Mouse (Mus musculus) heart, postnatal 10 days (tissue): ENCODE data around the gene Ngp. TPM values are rescaled to one million over a fixed set of nuclear protein-coding genes. Genes with fewer than 3 reads are reported as not detected.

Source experiments
- DNase-seq, 2 experiments: peaks; one replicate each; pipeline ENCODE4 v3.0.0; 2021
- intact Hi-C: fragments of 180-260 bp; cut with DNase I; formaldehyde crosslinking; loops from one replicate; pipeline ENCODE4 v1.15.1; 2025
- total RNA-seq, 2 experiments: library from RNA; stranded (reverse); gene quantifications; 2 replicates each; pipeline ENCODE4 v1.2.3; 2021

Ngp gene
- total RNA-seq, 2 experiments from 2014 or later = 0.92 to 1.8 TPM

DNA sequence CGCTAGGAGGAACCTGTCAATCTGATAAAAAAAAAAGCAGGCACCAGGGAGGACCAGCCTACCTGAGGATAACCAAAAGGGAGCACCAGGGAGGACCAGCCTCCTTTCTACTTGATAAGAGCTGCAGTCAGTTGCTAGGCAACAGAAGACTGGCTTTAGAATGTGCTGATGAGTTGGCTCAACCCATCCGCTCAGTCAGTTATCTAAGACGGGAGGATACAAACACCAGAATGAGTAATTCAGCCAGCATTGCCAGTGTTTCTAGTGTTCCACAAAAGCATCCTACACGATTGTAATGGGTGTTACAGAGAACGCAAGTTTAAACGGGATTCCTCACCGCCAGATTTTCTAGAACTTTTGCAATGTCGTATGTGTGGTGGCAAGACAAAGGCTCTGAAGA, 11.7 kb downstream of the Ngp start:
- no peak for DNase-seq
- intact Hi-C loops = no loop called here

DNA sequence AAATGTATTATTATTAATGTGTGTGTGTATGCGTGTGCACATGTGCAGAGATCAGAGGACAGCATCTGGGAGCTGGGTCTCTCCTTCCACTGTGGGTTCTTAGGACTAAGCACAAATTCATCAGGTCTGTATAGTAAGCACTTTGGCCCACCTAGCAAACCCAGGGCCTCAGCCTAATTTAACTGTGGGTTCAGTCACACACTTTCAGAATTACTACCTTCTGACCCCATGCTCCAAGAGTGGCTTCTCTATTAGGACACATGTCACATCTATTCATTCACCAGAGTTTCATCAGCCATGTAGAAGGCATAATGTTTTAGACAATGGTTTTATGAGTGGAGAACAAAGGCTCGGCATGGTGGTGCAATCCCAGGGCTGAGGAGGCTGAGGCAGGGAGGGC, 13.5 kb downstream of the Ngp start:
- intact Hi-C loops = no loop called here

DNA sequence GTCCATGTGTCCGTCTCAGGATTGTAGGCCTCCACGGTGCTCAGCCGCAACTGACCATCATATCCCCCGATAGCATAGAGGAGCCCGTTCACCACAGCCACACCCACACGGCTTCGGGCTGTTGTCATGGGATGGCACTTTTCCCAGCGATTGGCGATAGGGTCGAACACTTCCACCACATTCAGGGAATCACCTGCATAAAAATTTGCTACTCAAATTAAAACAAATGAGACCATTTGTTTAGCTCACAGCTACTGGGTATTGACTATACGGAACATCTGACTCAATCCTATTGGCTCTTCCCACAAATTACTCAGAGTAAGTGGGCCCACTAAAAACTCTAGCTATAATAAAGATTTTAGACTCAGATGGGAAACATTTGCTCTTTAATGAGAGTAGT, 16.5 kb downstream of the Ngp start:
- intact Hi-C loops = no loop called here
- no peak for DNase-seq

More for the DNA sequence above, 13.5 kb downstream of the Ngp start:
- DNase-seq = no peak

DNA sequence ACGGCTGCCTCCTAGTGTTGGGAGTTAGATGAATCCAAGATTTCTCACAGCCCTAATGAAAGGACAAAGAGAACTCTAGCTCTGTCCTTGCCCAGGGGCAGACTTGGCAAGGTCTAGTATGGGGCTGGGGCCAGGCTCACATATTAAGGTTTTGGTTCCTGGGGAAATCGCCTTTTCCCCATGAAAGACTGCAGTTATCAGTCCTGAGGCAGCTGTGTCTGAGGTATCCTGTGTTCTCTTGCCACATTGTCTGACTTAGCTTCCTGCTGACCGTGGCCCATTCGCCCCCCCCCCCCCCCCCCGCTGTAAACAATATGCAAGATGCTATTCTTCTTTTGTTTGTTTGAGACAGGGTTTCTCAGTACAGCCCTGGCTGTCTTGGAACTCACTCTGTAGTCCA, 20.5 kb downstream of the Ngp start:
- intact Hi-C loops = no loop called here
- DNase-seq = no peak

DNA sequence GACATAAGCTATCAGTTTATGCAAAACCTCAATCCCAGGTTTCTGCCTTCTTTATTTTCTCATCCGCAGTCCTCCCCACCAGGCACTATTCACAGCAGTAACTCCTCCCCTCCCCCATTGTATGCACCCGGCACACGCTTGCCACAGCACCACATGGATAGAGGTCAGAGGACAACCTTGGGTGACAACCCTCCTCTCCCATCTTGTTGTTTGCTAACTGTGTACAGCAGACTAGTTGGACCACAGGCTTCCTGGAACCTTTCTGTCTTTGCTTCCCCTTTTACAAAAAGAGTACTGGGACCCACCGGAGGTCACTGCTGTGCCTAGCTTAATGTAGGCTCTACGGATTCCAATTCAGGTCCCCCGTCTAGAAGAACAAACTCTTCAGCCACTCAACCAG, 21.0 kb downstream of the Ngp start:
- no peak for DNase-seq
- intact Hi-C loops = no loop called here

DNA sequence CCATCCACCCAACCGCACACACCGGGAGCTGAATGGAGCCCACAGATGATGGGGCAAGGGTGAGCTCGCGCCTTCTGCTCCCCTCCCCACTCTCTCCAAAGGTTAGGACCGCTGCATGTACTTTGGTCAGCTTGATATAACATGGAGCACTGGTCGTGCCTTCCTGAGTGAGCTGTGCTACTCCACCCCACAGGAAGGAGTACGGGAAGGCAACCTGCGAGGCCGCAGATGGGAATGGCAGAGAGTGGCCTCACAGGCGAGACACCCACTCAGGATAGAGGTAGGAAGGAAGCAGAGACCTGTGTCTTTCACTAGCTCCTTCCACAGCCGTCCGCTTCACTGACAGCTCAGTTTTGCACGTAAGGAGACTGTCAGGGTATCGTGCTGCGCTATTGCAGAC, 28.8 kb downstream of the Ngp start:
- no peak for DNase-seq
- intact Hi-C loops = loop anchor here (2.0 to 5.0 kb wide), 2 partner anchors 84 to 260 kb away; partner anchors contain the start of gene Setd2

DNA sequence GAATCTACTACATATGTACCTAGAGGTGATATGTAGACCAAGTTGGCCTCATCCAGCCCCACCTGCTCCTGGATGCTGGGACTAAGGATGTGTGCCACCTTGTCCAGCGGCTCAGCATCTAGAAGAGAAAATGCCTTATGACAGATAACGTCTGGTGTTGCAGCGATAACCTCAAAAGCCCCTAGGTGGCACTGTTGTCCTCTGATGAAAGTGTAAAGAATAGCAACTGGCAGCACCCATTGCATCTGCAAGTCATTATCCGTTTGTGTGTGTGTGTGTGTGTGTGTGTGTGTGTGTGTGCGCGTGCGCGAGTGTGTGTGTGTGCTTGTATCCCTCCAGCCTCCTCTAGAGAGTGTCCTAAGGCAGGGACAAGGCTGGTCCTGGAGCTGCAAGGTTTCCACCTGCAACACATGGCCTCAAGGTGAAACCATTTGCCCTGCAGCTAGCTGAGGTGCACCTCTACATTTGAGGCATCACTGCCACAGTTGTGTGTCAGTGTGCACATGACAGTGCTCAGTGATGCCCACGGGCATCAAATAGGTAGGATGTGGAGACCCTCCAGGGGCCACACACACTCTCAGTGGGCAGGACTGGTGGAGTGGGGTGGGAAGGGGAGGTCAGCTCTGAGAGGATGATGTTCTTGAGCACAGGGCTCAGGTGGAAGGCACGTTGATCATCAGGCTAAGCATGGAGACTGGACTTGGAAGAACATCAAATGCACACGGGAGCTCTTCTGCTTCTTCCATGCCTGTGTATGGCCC, 29.5 kb downstream of the Ngp start:
- peak; percentile 83 to 90 for DNase-seq
- intact Hi-C loops = loop anchor here (1.0 to 5.0 kb wide), 3 partner anchors 83 to 260 kb away; partner anchors contain the start of gene Setd2

DNA sequence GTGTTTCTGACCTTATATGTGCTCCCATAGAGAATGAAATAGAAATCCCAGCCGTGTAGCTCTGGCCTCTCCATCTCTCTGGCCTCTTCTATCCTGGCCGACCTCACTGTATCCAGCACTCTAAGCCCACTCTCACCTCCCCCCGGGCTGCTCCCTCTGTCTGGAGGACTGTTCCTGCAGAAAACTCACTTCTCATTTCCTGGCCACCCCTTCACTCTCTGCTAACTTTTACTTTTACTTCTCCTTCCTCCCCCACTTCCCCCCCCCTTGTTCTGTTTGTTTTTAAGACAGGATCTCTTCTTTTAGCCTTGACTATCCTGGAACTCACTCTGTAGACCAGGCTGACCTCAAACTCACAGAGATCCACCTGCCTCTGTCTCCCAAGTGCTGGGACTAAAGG, 33.0 kb downstream of the Ngp start:
- DNase-seq = no peak
- intact Hi-C loops = no loop called here

DNA sequence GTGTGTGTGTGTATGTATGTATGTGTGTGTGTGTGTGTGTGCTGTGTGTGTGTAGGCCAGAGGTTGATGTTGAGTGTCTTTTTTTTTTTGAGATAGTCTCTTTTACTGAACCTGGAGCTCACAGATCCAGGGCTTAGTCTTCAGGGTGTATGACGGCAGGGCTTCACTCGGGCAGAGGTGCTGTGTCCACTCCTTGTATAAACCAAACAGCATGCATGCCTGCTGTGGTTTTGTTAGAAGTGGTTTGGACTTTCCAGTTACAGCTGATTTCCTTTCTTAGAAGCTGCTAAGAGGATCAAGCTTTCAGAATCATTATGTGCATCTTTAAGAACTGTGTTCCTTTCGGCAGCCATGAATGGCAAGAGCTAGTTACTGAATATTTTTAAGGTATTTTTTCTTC, 38.4 kb downstream of the Ngp start:
- intact Hi-C loops = no loop called here
- no peak for DNase-seq

DNA sequence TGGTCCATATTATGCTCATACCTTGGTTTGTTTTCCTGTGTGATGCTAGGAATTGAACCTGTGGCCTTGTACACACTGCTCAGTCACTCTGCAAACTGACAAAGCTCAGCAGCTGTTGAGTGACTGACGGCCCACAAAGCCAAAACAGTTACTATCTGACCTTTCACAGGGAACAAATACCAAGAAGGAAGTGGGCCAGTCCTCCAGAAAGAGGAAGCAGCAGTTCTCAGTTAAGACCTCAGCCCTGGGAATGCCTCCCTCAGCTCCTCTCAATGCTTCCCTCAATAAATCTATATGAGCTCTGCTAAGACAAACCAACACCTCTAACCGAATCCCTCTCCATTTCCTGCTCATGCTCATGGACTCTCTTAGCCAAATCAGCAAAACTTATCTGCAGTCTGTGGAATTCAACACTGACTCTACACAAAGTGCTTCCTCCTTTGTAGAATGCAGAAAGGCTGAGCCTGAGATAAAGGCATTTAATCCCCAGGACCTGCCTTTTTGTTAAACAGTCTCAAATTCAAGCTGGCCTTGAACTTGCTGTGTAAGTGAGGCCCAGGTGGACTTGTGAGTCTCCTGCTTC, 39.7 kb downstream of the Ngp start:
- intact Hi-C loops = no loop called here
- DNase-seq = peak; percentile 15 to 25

DNA sequence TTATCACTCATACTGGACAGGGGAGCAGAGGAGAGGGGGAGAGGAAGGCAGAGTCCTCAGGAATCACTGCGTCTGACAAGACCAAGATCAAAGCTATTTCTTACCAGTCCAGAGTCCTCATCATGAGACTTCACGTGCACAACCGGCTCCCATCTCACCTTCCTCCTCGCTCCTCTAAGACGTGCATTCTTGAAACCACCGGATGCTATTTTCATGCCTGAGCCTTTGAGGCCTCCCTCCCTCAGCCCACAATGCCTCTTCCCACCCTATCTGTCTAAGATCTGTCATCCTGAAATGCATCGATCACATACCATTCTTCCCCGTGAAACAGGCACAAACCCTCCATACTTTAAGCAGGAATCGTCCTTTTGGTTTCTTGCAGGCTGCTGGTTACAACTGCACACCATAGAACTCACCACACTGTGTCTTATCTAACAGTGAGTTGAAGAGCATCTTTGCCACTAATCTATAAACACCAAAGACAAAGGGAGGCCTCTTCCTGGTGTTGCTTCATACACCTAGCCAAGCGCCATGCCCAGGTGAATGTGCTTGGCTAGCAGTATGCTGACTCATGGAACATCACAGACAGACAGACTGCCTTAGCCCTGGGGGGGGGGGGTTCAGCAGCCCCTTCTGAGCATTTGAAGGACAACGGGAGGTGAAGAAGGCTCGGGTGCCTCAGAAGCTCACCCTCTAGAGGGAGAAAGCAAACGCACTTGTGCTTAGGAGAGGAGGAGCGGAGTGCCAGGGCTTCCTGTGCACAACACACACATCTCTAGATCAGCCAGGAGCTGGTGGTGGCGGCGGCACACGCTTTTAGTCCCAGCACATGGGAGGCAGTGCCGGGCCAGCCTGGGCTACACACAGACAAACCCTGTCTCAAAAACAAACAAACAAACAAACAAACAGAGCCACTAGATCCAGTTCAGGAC, 41.6 kb downstream of the Ngp start:
- intact Hi-C loops = no loop called here
- DNase-seq = no peak

DNA sequence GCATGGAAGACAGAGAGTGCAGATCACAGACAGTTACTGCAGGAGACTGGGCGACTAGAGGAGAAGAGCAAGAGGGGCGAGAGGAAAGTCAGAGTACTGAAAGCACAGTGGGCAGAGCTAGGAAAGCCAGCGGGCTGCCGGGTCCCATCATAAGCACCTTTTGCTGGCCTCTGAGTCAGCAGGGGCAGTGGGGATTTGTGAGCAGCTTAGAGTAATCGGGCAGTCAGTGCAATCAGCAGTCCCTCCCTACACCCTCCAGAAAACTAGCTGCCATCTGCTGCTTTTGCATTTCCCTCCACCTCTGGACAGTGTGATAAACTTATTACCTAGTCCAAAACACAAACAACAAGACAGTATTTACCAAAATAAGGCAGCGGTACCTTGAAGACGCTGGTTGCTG, 42.8 kb downstream of the Ngp start:
- no peak for DNase-seq
- intact Hi-C loops = no loop called here

DNA sequence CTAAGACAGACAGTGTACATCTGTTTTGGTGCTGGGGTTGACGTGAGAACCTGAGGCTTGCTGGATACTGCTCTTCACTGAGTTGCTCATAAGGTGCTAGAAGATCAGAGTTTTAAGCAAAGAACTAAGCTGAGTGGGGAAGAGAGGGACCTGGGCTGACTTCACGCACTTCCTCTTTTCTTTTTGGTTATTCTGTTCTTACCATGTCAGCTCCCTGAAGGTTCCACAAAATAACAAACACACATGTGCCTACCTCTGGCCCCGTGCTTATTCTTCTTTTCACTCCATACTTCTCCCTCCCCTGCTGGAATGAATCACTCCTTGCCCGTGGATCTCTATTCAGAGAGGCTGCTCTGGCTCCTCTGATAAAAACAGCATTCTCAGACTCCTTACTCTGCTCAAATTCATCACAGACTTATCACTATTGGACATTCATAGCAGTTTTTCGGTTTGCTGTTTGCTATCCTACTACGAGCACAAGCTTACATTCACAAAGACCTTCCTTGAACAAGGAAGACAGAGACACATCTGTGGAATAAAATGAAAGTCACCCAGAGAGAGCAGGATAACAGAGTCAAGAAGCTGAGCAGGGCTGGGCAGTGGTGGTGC, 44.5 kb downstream of the Ngp start:
- intact Hi-C loops = no loop called here

DNA sequence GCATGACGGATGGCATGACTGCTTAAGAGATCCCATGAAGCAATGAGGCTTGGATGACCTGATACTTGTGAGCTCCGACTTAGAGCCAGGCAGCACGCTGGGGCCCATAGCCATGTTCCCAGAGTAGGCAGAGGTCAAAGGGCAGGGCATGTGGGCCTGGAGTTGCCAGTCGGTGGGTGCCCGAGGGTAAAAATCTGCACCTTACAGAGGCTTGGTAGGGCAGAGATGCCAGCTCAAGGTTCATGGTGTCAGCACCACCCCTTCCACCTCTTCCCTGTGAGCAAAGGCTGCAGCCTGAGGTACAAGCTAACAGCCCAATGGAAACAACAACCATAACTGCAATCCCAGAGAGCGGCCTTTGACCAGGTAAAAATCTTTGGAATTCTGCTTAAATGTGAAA, 45.8 kb downstream of the Ngp start:
- DNase-seq = no peak
- intact Hi-C loops = loop anchor here (5.0 kb wide), 1 partner anchor 53 kb away; no protein-coding TSS in a partner anchor

More for the DNA sequence above, 44.5 kb downstream of the Ngp start:
- DNase-seq = no peak

DNA sequence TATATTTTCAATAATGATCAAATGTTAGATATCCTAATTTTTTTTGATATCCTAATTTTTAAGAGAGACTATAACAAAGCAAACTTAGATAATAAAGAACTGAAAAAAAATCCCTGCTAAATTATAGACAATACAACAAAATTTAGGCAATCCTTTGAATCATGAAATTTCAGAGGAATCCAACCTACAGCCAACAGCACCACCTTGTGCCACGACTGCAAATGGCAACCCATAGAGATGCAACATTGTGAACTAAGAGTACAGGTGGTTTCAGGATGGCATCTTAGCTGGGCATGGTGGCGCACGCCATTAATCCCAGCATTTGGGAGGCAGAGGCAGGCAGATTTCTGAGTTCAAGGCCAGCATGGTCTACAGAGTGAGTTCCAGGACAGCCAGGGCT, 46.6 kb downstream of the Ngp start:
- intact Hi-C loops = loop anchor here (5.0 kb wide), 1 partner anchor 54 kb away; no protein-coding TSS in a partner anchor
- peak in 1 of 2 experiments; percentile 24 for DNase-seq

Other genes starting within 250 kb of the Ngp start
- gene Cspg5, start 176.0 kb upstream of the Ngp start, total RNA-seq = under 1 TPM; 0.43 to 0.55 TPM
- gene Elp6, start 114.6 kb upstream of the Ngp start, total RNA-seq = 1 to 10 TPM; 4.5 to 4.7 TPM
- 10 to 100 TPM; 31.3 to 32.1 TPM for gene Scap, start 86.5 kb upstream of the Ngp start, total RNA-seq
- 10 to 100 TPM; 23.1 to 25.2 TPM for gene Ptpn23, start 11.5 kb upstream of the Ngp start, total RNA-seq
- 10 to 100 TPM; 13.3 to 13.8 TPM for gene Klhl18, start 56.9 kb downstream of the Ngp start, total RNA-seq
- gene Kif9, start 57.2 kb downstream of the Ngp start, total RNA-seq = under 1 TPM; 0.19 to 0.22 TPM
- 10 to 100 TPM; 61.5 to 61.6 TPM for gene Setd2, start 112.8 kb downstream of the Ngp start, total RNA-seq
- gene Nradd, start 204.7 kb downstream of the Ngp start, total RNA-seq = 1 to 10 TPM; 2.2 to 2.3 TPM
- gene Nbeal2, start 234.4 kb downstream of the Ngp start, total RNA-seq = 1 to 10 TPM; 8.3 to 8.7 TPM
- gene Ccdc12, start 236.8 kb downstream of the Ngp start, total RNA-seq = 10 to 100 TPM; 69.6 to 78.9 TPM